9 mouse cellular contexts compared by ENCODE assay signal in genomic region chr14:12823781-12824180, GRCm38 (mm10). TPM values are rescaled to one million over a fixed set of nuclear protein-coding genes. Genes with fewer than 3 reads are reported as not detected.
A peak's percentile ranks its signal among the peaks of the same experiment; 100 is the strongest.
DNase-seq lines count a peak whose midpoint lies in the region; ATAC-seq and TF ChIP-seq lines count a peak whose summit lies in the region.
"Had no signal": no experiment of that assay in that cellular context is flagged by ENCODE, and none has a peak within 500 bp of the region (broad histone marks: within the 10 kb centered on the region; RNA-seq: fewer than 3 reads in every experiment).

No protein-coding gene starts in this region.

- TF ChIP-seq POLR2A in lung, adult 2 months (IDR thresholded peaks at IDR 0.05; ENCODE audit: borderline replicate concordance, extremely low read depth, low read depth, low read length): no peak

- WGBS in forebrain, embryonic 10.5 days: 20% methylated on average over 6 of the region's 6 CpGs
- 19% methylated on average over 6 of the region's 6 CpGs for WGBS in forebrain, embryonic 12.5 days
- WGBS in limb, embryonic 11.5 days: 17% methylated on average over 6 of the region's 6 CpGs
- WGBS in lung, adult 2 months: 12% methylated on average over 6 of the region's 6 CpGs

- peaks cover 23% of the 10 kb centered on the region for H3K27me3 ChIP-seq in forebrain, embryonic 10.5 days (ENCODE audit: poor library complexity, severe bottlenecking)
- H3K27me3 ChIP-seq in forebrain, embryonic 12.5 days: no peaks in the 10 kb centered on the region
- H3K27me3 ChIP-seq in limb, embryonic 11.5 days (ENCODE audit: control insufficient read depth, insufficient read depth, low read length): peaks cover 16% of the 10 kb centered on the region

- H3K36me3 ChIP-seq in forebrain, embryonic 10.5 days (replicated peaks): no peaks in the 10 kb centered on the region
- no peaks in the 10 kb centered on the region for H3K36me3 ChIP-seq in forebrain, embryonic 12.5 days (replicated peaks)
- no peaks in the 10 kb centered on the region for H3K36me3 ChIP-seq in limb, embryonic 11.5 days (ENCODE audit: control insufficient read depth, insufficient read depth, low read length)
- H3K36me3 ChIP-seq: limb, embryonic 13.5 days had no signal

- H3K4me1 ChIP-seq in forebrain, embryonic 10.5 days: peaks cover 27% of the 10 kb centered on the region
- H3K4me1 ChIP-seq in forebrain, embryonic 12.5 days: peaks cover 8% of the 10 kb centered on the region
- 0 out of 2 replicates have a peak, but pooled peaks cover 5% of the 10 kb centered on the region for H3K4me1 ChIP-seq in limb, embryonic 11.5 days (ENCODE audit: control insufficient read depth, insufficient read depth, low read length)
- no peaks in the 10 kb centered on the region for H3K4me1 ChIP-seq in lung, adult 2 months (ENCODE audit: control insufficient read depth, insufficient read depth, low read length)

- peak; percentile 40 for DNase-seq in forebrain, embryonic 10.5 days (ENCODE audit: extremely low spot score, low spot score)
- DNase-seq in urinary bladder, postnatal 25 days (ENCODE audit: low spot score): peak; percentile 8
- DNase-seq in urinary bladder, postnatal 4 days (ENCODE audit: low spot score in 2 of 2): no peak
- DNase-seq in limb, embryonic 11.5 days (ENCODE audit: low spot score): peak; percentile 81
- peak; percentile 19 for DNase-seq in testis, postnatal 14 days (ENCODE audit: low spot score)
- no peak for DNase-seq in lung, adult 2 months
- no peak for DNase-seq in spleen, postnatal 10 days (ENCODE audit: low spot score in 2 of 2)

- no peak for TF ChIP-seq CTCF in lung, adult 2 months (IDR thresholded peaks at IDR 0.05; ENCODE audit: insufficient read depth, low read length)

- H3K4me2 ChIP-seq in forebrain, embryonic 12.5 days: no peak overlapping the region
- no peak overlapping the region for H3K4me2 ChIP-seq in limb, embryonic 11.5 days (ENCODE audit: low read depth, severe bottlenecking)

- no peaks in the 10 kb centered on the region for H3K9me3 ChIP-seq in forebrain, embryonic 10.5 days
- H3K9me3 ChIP-seq in forebrain, embryonic 12.5 days: no peaks in the 10 kb centered on the region
- no peaks in the 10 kb centered on the region for H3K9me3 ChIP-seq in limb, embryonic 11.5 days (ENCODE audit: control insufficient read depth, low read length)
- H3K9me3 ChIP-seq: limb, embryonic 13.5 days had no signal

- H3K27ac ChIP-seq in forebrain, embryonic 10.5 days: no peak overlapping the region
- H3K27ac ChIP-seq in forebrain, embryonic 12.5 days: no peak overlapping the region
- H3K27ac ChIP-seq in limb, embryonic 11.5 days (replicated peaks; ENCODE audit: low read depth, low read length): no peak overlapping the region
- H3K27ac ChIP-seq: limb, embryonic 13.5 days had no signal

- peak overlapping the region; percentile 75; the same call in 1 of the 2 replicates for H3K4me3 ChIP-seq in forebrain, embryonic 10.5 days
- no peak overlapping the region for H3K4me3 ChIP-seq in forebrain, embryonic 12.5 days (replicated peaks)
- H3K4me3 ChIP-seq in limb, embryonic 11.5 days (ENCODE audit: low read depth, low read length): no peak overlapping the region
- no peak overlapping the region for H3K4me3 ChIP-seq in lung, adult 2 months (replicated peaks; ENCODE audit: extremely low read depth, low read depth, low read length)

- no peak for ATAC-seq in forebrain, embryonic 12.5 days (ENCODE audit: low FRiP score)
- no peak for ATAC-seq in limb, embryonic 11.5 days (ENCODE audit: insufficient number of reproducible peaks, low FRiP score, low TSS enrichment, low read depth)

- H3K9ac ChIP-seq in forebrain, embryonic 12.5 days: no peak overlapping the region
- no peak overlapping the region for H3K9ac ChIP-seq in limb, embryonic 11.5 days (ENCODE audit: low read length)
- H3K9ac ChIP-seq: limb, embryonic 13.5 days had no signal

RNA-seq across cellular contexts. Expression of gene Cadps, which starts 0.9 kb away (rescaled TPM):
- polyA plus RNA-seq in forebrain, embryonic 10.5 days (2016; fragmentation: Nextera tagmentation; extraction: Ambion mirVana): 2.0 and 2.8 TPM in 2 replicates
- 15.1 and 15.9 TPM in 2 replicates for polyA plus RNA-seq in forebrain, embryonic 12.5 days (2016; fragmentation: Nextera tagmentation; extraction: Ambion mirVana)
- polyA plus RNA-seq in limb, embryonic 11.5 days (2014; fragmentation: Nextera tagmentation; extraction: Ambion mirVana): 0.36 and 0.95 TPM in 2 replicates
- polyA plus RNA-seq in lung, adult 2 months (2012; rRNA removed): 0.06 TPM in 1 of 2 replicates, not detected in the other

Comparison
In these comparisons a context has a peak if more than half of its experiments do, and no peak if none do; other contexts are left out.
1. DNase-seq: peak in forebrain, embryonic 10.5 days (single experiment), urinary bladder, postnatal 25 days (single experiment), limb, embryonic 11.5 days (single experiment) and testis, postnatal 14 days (single experiment); none in urinary bladder, postnatal 4 days (0 of 2), lung, adult 2 months (single experiment) and spleen, postnatal 10 days (0 of 2).